Mouse (Mus musculus): ENCODE data around the gene Notch2. TPM values are rescaled to one million over a fixed set of nuclear protein-coding genes. Genes with fewer than 3 reads are reported as not detected.

The Notch2 gene
- polyA plus RNA-seq, 1 experiment = 48.7 TPM

DNA sequence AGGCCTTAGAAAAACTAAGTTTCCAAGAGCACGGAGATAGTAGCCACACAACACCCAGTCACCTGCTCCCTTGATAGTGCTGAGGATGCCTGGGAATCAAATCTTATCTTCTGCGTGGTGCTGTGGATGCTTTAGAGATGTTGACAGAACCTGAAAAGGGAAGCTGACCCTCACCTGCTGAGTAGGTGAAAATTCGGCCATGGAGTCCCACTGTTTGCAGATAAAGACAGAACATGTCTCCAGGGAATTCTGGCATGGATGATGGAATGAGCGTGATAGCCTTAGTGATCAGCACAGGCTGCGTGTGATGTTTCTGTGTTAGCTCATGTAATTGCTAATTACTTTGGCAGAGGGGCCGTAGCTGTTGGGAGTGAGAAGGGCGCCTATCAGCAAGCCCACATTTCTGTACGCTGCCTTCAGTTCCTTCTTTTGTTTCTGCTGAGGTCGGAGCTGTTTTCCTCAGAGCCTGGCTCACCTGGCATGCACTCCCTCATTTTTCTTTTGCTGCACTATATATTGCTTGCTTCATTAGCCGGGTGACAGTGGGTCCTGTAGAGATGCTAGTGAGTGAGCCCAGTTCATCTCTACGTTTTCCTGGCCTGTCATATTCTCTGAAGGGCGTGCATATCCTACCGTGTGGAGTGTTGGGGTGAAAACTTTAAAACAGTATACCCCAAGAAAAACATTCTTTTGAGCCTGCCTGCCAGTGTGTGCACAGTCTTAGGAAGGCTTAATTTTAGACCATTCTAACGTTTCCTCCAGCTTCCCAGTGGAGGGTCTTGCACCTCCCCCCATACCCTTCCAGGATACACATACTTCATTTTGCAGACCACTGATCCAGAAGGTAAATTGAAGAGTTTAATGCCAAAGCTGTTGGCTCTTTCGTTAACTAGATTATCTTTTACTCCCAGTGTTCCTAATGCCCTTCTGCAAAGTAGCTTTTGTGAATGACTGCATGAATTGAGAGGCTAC lies 21.6 kb downstream of the Notch2 start:
- no peak for TF ChIP-seq POLR2A (IDR thresholded peaks at IDR 0.05; ENCODE audit: borderline replicate concordance, extremely low read depth, low read depth, low read length)
- TF ChIP-seq CTCF (IDR thresholded peaks at IDR 0.05; ENCODE audit: insufficient read depth, low read length) = no peak
- WGBS = 70% methylated on average over 15 of the region's 15 CpGs
- H3K4me1 ChIP-seq (ENCODE audit: control insufficient read depth, insufficient read depth, low read length) = peaks cover 47% of the 10 kb centered on the region
- DNase-seq = no peak
- H3K4me3 ChIP-seq (replicated peaks; ENCODE audit: extremely low read depth, low read depth, low read length) = no peak overlapping the region

DNA sequence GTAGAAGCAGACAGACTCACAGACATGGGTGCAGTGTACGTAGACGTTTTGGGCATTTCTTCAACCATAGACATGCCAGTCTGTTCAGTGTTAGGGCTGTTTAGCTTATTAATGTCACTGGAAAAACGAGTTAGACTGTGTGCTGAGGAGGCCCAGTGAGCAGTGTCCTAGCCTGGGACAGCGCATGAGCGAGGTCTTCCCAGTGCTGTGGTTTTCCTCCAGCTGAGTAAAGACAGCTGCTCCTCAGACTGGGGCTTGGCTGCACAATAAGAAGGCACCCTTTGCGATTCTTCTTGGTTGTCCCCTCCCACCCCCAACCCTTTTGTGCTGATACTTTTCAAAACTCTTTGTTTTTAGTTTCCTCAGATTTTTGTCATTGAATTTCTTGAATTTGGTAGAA lies 22.8 kb downstream of the Notch2 start:
- WGBS = 52% methylated on average over 6 of the region's 6 CpGs
- TF ChIP-seq POLR2A (IDR thresholded peaks at IDR 0.05; ENCODE audit: borderline replicate concordance, extremely low read depth, low read depth, low read length) = no peak
- TF ChIP-seq CTCF (IDR thresholded peaks at IDR 0.05; ENCODE audit: insufficient read depth, low read length) = no peak
- H3K4me1 ChIP-seq (ENCODE audit: control insufficient read depth, insufficient read depth, low read length) = peaks cover 43% of the 10 kb centered on the region
- no peak for DNase-seq
- H3K4me3 ChIP-seq (replicated peaks; ENCODE audit: extremely low read depth, low read depth, low read length) = no peak overlapping the region

DNA sequence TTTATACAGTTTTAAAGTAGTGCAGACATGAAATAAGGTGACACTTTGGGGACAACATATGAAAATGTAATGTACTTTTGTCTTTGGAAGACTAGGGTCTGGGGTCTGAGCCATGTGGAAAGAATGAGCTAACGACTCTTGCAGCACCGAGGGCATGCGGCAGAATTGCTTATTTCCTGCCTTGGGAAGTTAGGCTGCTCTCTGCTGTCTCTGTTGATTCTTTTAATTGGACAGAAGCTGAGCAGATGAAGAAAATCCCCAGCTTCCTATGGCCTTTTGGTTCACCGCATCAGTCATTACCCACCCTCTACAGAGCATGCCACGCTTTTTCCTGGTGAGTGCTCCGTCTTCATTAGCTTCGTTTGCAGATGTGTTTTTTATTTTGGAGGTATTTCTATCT lies 23.8 kb downstream of the Notch2 start:
- H3K4me1 ChIP-seq (ENCODE audit: control insufficient read depth, insufficient read depth, low read length) = peaks cover 36% of the 10 kb centered on the region
- TF ChIP-seq POLR2A (IDR thresholded peaks at IDR 0.05; ENCODE audit: borderline replicate concordance, extremely low read depth, low read depth, low read length) = no peak
- DNase-seq = no peak
- no peak overlapping the region for H3K4me3 ChIP-seq (replicated peaks; ENCODE audit: extremely low read depth, low read depth, low read length)
- WGBS = 76% methylated on average over 7 of the region's 7 CpGs

DNA sequence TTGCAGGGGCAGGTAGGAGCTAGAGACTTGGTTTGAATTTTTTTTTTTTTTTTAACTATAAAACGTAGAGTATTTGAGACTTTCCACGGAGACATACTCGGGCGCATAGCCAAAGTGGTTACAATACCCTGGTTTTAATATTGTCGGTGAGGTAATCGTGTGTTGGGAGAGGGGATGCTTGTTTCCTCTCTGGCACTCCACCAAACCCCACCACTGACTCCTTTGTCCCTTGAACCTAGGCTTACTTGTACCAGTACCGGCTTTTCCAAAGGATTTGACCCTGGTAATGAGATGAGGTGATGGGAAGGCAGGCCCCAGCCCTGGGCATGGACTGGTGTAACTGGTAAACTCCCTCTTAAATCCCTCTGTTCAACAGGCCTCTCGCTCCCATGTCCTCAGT lies 25.3 kb downstream of the Notch2 start:
- no peak for DNase-seq
- peaks cover 32% of the 10 kb centered on the region for H3K4me1 ChIP-seq (ENCODE audit: control insufficient read depth, insufficient read depth, low read length)
- H3K4me3 ChIP-seq (replicated peaks; ENCODE audit: extremely low read depth, low read depth, low read length) = no peak overlapping the region
- TF ChIP-seq POLR2A (IDR thresholded peaks at IDR 0.05; ENCODE audit: borderline replicate concordance, extremely low read depth, low read depth, low read length) (no peak), CTCF (IDR thresholded peaks at IDR 0.05; ENCODE audit: insufficient read depth, low read length) (no peak)
- 41% methylated on average over 8 of the region's 8 CpGs for WGBS

DNA sequence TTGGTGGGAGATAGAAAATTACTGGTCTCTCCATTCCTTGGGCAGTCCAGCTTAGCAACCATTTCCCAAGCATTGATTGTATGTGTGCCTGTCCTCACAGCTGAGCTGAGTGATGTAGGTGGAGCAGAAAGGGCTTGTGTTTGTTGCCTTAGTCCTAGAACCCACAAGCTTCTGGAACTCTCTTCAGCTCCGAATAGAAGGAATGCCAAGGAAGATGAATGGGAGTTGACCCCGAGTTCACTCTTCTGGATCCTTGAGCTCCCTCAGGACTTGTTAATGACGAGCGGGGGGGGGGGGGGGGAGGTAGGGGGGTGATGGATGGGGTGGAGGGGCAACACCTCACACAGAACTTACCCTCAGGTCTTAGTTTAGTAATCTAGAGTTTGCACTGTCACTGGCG lies 25.9 kb downstream of the Notch2 start:
- H3K4me3 ChIP-seq (replicated peaks; ENCODE audit: extremely low read depth, low read depth, low read length) = no peak overlapping the region
- TF ChIP-seq POLR2A (IDR thresholded peaks at IDR 0.05; ENCODE audit: borderline replicate concordance, extremely low read depth, low read depth, low read length) (no peak), CTCF (IDR thresholded peaks at IDR 0.05; ENCODE audit: insufficient read depth, low read length) (no peak)
- WGBS = 43% methylated on average over 5 of the region's 5 CpGs
- DNase-seq = no peak
- peaks cover 32% of the 10 kb centered on the region for H3K4me1 ChIP-seq (ENCODE audit: control insufficient read depth, insufficient read depth, low read length)

DNA sequence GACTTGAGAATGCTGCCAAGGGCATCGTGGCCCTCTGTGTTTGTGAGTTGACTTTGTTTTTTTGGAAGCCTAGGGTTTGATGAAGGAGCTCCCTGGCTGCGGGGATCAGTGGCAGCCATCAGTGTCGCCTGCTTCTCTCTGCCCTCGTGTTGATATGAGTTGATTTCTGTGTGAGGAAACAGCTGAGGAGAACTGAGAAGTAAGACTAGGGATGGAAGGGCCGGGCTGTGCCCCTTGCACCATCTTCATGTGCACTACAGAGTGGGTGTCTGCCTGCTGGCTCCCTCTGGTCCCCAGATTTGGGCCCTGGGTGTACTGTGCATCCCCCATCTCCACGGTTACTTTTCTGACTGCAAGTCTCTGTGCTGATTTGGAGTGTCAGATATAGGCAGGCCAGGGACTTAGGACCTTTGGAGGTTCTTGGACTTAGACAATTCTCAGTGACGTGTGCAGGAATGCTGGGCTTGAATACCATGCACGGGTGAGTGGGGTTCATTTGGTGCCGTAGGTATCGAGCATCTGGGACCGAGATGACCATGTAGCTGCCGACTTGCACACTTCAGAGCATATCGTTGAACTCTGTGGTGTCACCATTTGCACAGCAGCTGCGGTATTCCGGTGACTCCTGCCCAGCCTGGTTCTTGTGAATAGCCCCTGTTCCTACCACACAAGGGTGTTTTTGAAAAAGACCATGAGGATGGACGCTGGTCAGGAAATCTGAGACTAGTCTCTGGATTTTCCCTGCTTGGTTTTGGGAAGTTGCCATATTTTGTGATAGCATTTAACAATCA lies 26.5 kb downstream of the Notch2 start:
- no peak overlapping the region for H3K4me3 ChIP-seq (replicated peaks; ENCODE audit: extremely low read depth, low read depth, low read length)
- H3K4me1 ChIP-seq (ENCODE audit: control insufficient read depth, insufficient read depth, low read length) = peaks cover 32% of the 10 kb centered on the region
- no peak for TF ChIP-seq POLR2A (IDR thresholded peaks at IDR 0.05; ENCODE audit: borderline replicate concordance, extremely low read depth, low read depth, low read length)
- WGBS = 48% methylated on average over 16 of the region's 16 CpGs
- no peak for DNase-seq

DNA sequence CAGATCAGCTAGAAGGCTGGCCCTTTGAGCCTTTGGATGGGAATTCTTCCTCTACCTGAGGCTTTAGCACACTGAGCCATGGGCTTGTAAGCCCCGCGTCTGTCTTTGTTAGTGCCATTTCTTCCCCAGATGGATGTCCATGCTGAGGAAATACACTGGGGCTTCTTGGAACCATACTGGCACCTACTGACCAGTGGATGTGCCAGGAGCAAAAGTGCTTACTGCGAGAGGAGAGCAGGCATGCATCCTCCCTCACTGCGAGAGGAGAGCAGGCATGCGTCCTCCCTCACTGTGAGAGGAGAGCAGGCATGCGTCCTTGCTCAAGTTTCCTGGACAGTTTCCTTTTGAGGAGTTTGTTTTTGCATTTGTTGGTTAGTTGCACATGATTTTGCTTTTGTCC lies 27.5 kb downstream of the Notch2 start:
- H3K4me1 ChIP-seq (ENCODE audit: control insufficient read depth, insufficient read depth, low read length) = peaks cover 32% of the 10 kb centered on the region
- 60% methylated on average over 6 of the region's 6 CpGs for WGBS
- H3K4me3 ChIP-seq (replicated peaks; ENCODE audit: extremely low read depth, low read depth, low read length) = no peak overlapping the region
- DNase-seq = no peak
- TF ChIP-seq POLR2A (IDR thresholded peaks at IDR 0.05; ENCODE audit: borderline replicate concordance, extremely low read depth, low read depth, low read length) (no peak), CTCF (IDR thresholded peaks at IDR 0.05; ENCODE audit: insufficient read depth, low read length) (peak; percentile 23; the same call in 1 of the 2 replicates)

DNA sequence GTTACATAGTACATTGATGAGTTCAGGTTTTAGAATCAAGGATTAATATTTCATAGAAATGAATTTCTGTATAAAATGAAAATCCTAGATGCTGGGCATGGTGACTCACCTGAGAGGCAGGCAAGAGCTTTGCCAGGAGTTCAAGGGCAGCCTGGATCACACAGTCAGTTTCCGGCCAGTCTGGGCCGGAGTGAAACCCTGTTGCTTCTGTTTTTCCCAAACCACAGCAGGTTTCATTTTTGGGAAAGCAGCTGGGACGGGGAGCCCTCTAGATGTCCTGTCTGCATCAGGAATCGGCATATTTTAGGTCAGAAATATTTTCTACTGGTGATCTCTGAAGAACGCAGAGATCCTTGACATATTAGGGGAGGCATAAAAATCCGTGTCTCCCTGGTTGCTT lies 29.0 kb downstream of the Notch2 start:
- WGBS = 54% methylated on average over 6 of the region's 6 CpGs
- H3K4me1 ChIP-seq (ENCODE audit: control insufficient read depth, insufficient read depth, low read length) = peaks cover 37% of the 10 kb centered on the region
- TF ChIP-seq CTCF (IDR thresholded peaks at IDR 0.05; ENCODE audit: insufficient read depth, low read length) (no peak), POLR2A (IDR thresholded peaks at IDR 0.05; ENCODE audit: borderline replicate concordance, extremely low read depth, low read depth, low read length) (no peak)
- DNase-seq = no peak
- H3K4me3 ChIP-seq (replicated peaks; ENCODE audit: extremely low read depth, low read depth, low read length) = no peak overlapping the region

DNA sequence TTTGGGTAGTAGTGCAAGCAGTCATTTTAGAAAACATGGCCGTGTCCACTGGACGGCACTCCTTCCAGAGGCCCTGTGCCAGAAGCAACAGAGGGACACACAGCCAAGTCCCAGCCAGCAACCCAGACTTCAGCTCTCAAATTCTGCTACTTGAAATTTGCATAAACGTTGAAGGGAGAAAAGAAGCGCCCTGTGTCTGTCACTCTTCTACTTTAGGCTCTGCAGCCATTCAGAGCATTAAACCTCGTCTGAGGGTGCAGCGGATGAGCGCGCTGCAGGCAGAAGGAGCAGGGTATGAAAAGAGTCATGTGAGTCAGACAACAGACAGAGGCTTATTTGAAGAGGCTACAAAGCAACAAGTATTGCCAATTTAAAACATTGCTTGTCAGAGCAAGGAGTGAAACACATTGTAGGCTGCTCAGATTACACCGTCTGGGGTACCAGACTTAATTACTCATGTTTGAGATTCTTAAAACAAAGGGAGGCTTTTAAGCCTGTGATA lies 29.7 kb downstream of the Notch2 start:
- Histone ChIP-seq H3K4me1 (ENCODE audit: control insufficient read depth, insufficient read depth, low read length) (peaks cover 35% of the 10 kb centered on the region), H3K4me3 (replicated peaks; ENCODE audit: extremely low read depth, low read depth, low read length) (no peak overlapping the region)
- TF ChIP-seq CTCF (IDR thresholded peaks at IDR 0.05; ENCODE audit: insufficient read depth, low read length) (no peak), POLR2A (IDR thresholded peaks at IDR 0.05; ENCODE audit: borderline replicate concordance, extremely low read depth, low read depth, low read length) (no peak)
- no peak for DNase-seq
- 38% methylated on average over 9 of the region's 9 CpGs for WGBS
